Mouse (Mus musculus): ENCODE measurements around the gene Atraid. TPM values are rescaled to one million over a fixed set of nuclear protein-coding genes. Genes with fewer than 3 reads are reported as not detected.
"Not testable (repeated sequence)": the region's sequence is repeated elsewhere in the genome, so short reads cannot be mapped to it uniquely, and the experiment has no call there.

Gene Atraid
- total RNA-seq (2021), result 10 to 100 TPM; 68.1 to 70.0 TPM
- long read RNA-seq, transcript Atraid-201 (7 exons, 966 nt), result major isoform, 37 of 46 reads
- long read RNA-seq, partial matches to known transcripts, result 2 of 46 reads
- long read RNA-seq, other reads (novel, unspliced or antisense), result 0 of 46 reads

- peak; percentile 98 to 99 for DNase-seq (ENCODE audit: low spot score in 2 of 2)
Observed at GRCm38 (mm10) chr5:31047848-31048762, at the start of gene Atraid. Gene Atraid, plus strand, starts transcription at chr5:31048312.

- DNase-seq (ENCODE audit: low spot score in 2 of 2), result no peak
Observed at GRCm38 (mm10) chr5:30999324-30999723, 48.8 kb upstream of the Atraid start.

- DNase-seq (ENCODE audit: low spot score in 2 of 2), result no peak
Observed at GRCm38 (mm10) chr5:31000122-31000521, 48.0 kb upstream of the Atraid start.

GRCm38 (mm10) chr5:31000993-31001392 is 47.1 kb upstream of the Atraid start:
- DNase-seq (ENCODE audit: low spot score in 2 of 2), result no peak

GRCm38 (mm10) chr5:31001560-31001959 is 46.6 kb upstream of the Atraid start:
- DNase-seq (ENCODE audit: low spot score in 2 of 2), result no peak

GRCm38 (mm10) chr5:31004184-31004583 is 43.9 kb upstream of the Atraid start:
- peak; percentile 83 to 94 for DNase-seq (ENCODE audit: low spot score in 2 of 2)

GRCm38 (mm10) chr5:31012737-31013136 is 35.4 kb upstream of the Atraid start:
- DNase-seq (ENCODE audit: low spot score in 2 of 2), result no peak

GRCm38 (mm10) chr5:31015913-31016312 is 32.2 kb upstream of the Atraid start:
- DNase-seq (ENCODE audit: low spot score in 2 of 2), result no peak

GRCm38 (mm10) chr5:31021790-31022189 is 26.3 kb upstream of the Atraid start:
- not testable (repeated sequence) for DNase-seq (ENCODE audit: low spot score in 2 of 2)

GRCm38 (mm10) chr5:31022690-31023089 is 25.4 kb upstream of the Atraid start:
- no peak for DNase-seq (ENCODE audit: low spot score in 2 of 2)

GRCm38 (mm10) chr5:31023254-31023653 is 24.9 kb upstream of the Atraid start:
- DNase-seq (ENCODE audit: low spot score in 2 of 2), result no peak

GRCm38 (mm10) chr5:31024641-31025040 is 23.5 kb upstream of the Atraid start:
- DNase-seq (ENCODE audit: low spot score in 2 of 2), result no peak

GRCm38 (mm10) chr5:31030926-31031325 is 17.2 kb upstream of the Atraid start:
- no peak for DNase-seq (ENCODE audit: low spot score in 2 of 2)

GRCm38 (mm10) chr5:31031508-31031907 is 16.6 kb upstream of the Atraid start:
- DNase-seq (ENCODE audit: low spot score in 2 of 2), result no peak

- no peak for DNase-seq (ENCODE audit: low spot score in 2 of 2)
Observed at GRCm38 (mm10) chr5:31034669-31035068, 13.4 kb upstream of the Atraid start.

GRCm38 (mm10) chr5:31036556-31036955 is 11.6 kb upstream of the Atraid start:
- DNase-seq (ENCODE audit: low spot score in 2 of 2), result not testable (repeated sequence)

- DNase-seq (ENCODE audit: low spot score in 2 of 2), result no peak
Observed at GRCm38 (mm10) chr5:31038171-31038845, 9.8 kb upstream of the Atraid start.

GRCm38 (mm10) chr5:31046416-31046815 is 1.7 kb upstream of the Atraid start:
- DNase-seq (ENCODE audit: low spot score in 2 of 2), result no peak

- no peak for DNase-seq (ENCODE audit: low spot score in 2 of 2)
Observed at GRCm38 (mm10) chr5:31047074-31047473, 1.0 kb upstream of the Atraid start.

GRCm38 (mm10) chr5:31048763-31049641 is 890 bp downstream of the Atraid start, which contains the start of gene Slc5a6:
Gene Slc5a6, minus strand, starts transcription at chr5:31048924.
- peak; percentile 14 to 58 for DNase-seq (ENCODE audit: low spot score in 2 of 2)

GRCm38 (mm10) chr5:31050427-31050826 is 2.3 kb downstream of the Atraid start:
- DNase-seq (ENCODE audit: low spot score in 2 of 2), result no peak

Measured in layer of hippocampus, adult 18-20 months (tissue).